9 mouse cellular contexts compared by ENCODE assay signal in genomic region chr5:137189326-137189725, GRCm38 (mm10). TPM values are rescaled to one million over a fixed set of nuclear protein-coding genes. Genes with fewer than 3 reads are reported as not detected.
DNase-seq lines count a peak whose midpoint lies in the region; ATAC-seq and TF ChIP-seq lines count a peak whose summit lies in the region.
"Had no signal": no experiment of that assay in that cellular context is flagged by ENCODE, and none has a peak within 500 bp of the region (broad histone marks: within the 10 kb centered on the region; RNA-seq: fewer than 3 reads in every experiment).

No protein-coding gene starts in this region.

- TF ChIP-seq CTCF in ES-Bruce4 (IDR thresholded peaks at IDR 0.05; ENCODE audit: low read depth, low read length), result no peak
- TF ChIP-seq CTCF in hindbrain, postnatal 0 days (IDR thresholded peaks at IDR 0.05; ENCODE audit: low read depth), result no peak
- no peak for TF ChIP-seq CTCF in stomach, postnatal 0 days (IDR thresholded peaks at IDR 0.05; ENCODE audit: low read depth)

- peak; percentile 4 to 7 for DNase-seq in cerebellum, postnatal 36 days
- peak; percentile 19 for DNase-seq in hindbrain, postnatal 0 days (ENCODE audit: low spot score)
- DNase-seq in midbrain, embryonic 11.5 days (ENCODE audit: low spot score, missing footprints), result peak; percentile 91
- DNase-seq in stomach, postnatal 0 days (ENCODE audit: low spot score), result no peak
- no peak for DNase-seq in urinary bladder, postnatal 4 days (ENCODE audit: low spot score in 2 of 2)

- no peak overlapping the region for H3K27ac ChIP-seq in ES-Bruce4 (ENCODE audit: insufficient read depth, low read length)
- no peak overlapping the region for H3K27ac ChIP-seq in embryonic facial prominence, embryonic 15.5 days (replicated peaks)
- 0 out of 2 replicates have a peak overlapping the region, but pooled peaks have one; percentile 11 for H3K27ac ChIP-seq in hindbrain, postnatal 0 days
- H3K27ac ChIP-seq in midbrain, embryonic 11.5 days (ENCODE audit: low read depth, low read length), result no peak overlapping the region
- H3K27ac ChIP-seq in stomach, postnatal 0 days (replicated peaks), result no peak overlapping the region
- H3K27ac ChIP-seq: macrophage had no signal

- H3K36me3 ChIP-seq in ES-Bruce4 (ENCODE audit: control insufficient read depth, insufficient read depth, low read length, poor library complexity, severe bottlenecking), result no peaks in the 10 kb centered on the region
- no peaks in the 10 kb centered on the region for H3K36me3 ChIP-seq in embryonic facial prominence, embryonic 15.5 days
- no peaks in the 10 kb centered on the region for H3K36me3 ChIP-seq in hindbrain, postnatal 0 days (ENCODE audit: insufficient read depth, low read length)
- H3K36me3 ChIP-seq in midbrain, embryonic 11.5 days (ENCODE audit: control insufficient read depth, insufficient read depth, low read length), result no peaks in the 10 kb centered on the region
- H3K36me3 ChIP-seq in stomach, postnatal 0 days (ENCODE audit: control insufficient read depth, insufficient read depth, low read length), result no peaks in the 10 kb centered on the region

- TF ChIP-seq EP300 in ES-Bruce4 (IDR thresholded peaks at IDR 0.05; ENCODE audit: insufficient read depth, low read depth, low read length), result no peak
- TF ChIP-seq EP300 in stomach, postnatal 0 days (optimal IDR thresholded peaks at IDR 0.05), result no peak

- no peaks in the 10 kb centered on the region for H3K27me3 ChIP-seq in ES-Bruce4 (ENCODE audit: control insufficient read depth, insufficient read depth, low read length, poor library complexity, severe bottlenecking)
- H3K27me3 ChIP-seq in embryonic facial prominence, embryonic 15.5 days, result peaks cover 3% of the 10 kb centered on the region
- no peaks in the 10 kb centered on the region for H3K27me3 ChIP-seq in hindbrain, postnatal 0 days (ENCODE audit: insufficient read depth, low read length)
- H3K27me3 ChIP-seq in midbrain, embryonic 11.5 days (ENCODE audit: control insufficient read depth, insufficient read depth, low read length), result no peaks in the 10 kb centered on the region
- no peaks in the 10 kb centered on the region for H3K27me3 ChIP-seq in stomach, postnatal 0 days (ENCODE audit: control insufficient read depth, insufficient read depth, low read length)

- ATAC-seq in cerebellum, adult (ENCODE audit: insufficient number of reproducible peaks, low FRiP score, low TSS enrichment), result no peak
- ATAC-seq in embryonic facial prominence, embryonic 15.5 days (ENCODE audit: insufficient number of reproducible peaks, low FRiP score, low TSS enrichment, low read depth), result no peak
- ATAC-seq in hindbrain, postnatal 0 days, result no peak
- ATAC-seq in midbrain, embryonic 11.5 days (ENCODE audit: low FRiP score), result no peak
- no peak for ATAC-seq in stomach, postnatal 0 days (ENCODE audit: low FRiP score, low TSS enrichment)

- peak overlapping the region; percentile 75 for H3K4me2 ChIP-seq in embryonic facial prominence, embryonic 15.5 days (replicated peaks)
- peak overlapping the region; percentile 71 for H3K4me2 ChIP-seq in hindbrain, postnatal 0 days (ENCODE audit: low read depth, low read length)
- H3K4me2 ChIP-seq in midbrain, embryonic 11.5 days, result peak overlapping the region; percentile 72
- peak overlapping the region; percentile 81 for H3K4me2 ChIP-seq in stomach, postnatal 0 days (replicated peaks; ENCODE audit: low read depth)

- H3K4me3 ChIP-seq in ES-Bruce4 (ENCODE audit: low read depth, low read length), result peak overlapping the region; percentile 72
- H3K4me3 ChIP-seq in embryonic facial prominence, embryonic 15.5 days (replicated peaks), result peak overlapping the region; percentile 52
- peak overlapping the region; percentile 42 for H3K4me3 ChIP-seq in hindbrain, postnatal 0 days (ENCODE audit: low read length)
- peak overlapping the region; percentile 41 for H3K4me3 ChIP-seq in midbrain, embryonic 11.5 days (ENCODE audit: low read depth, low read length)
- H3K4me3 ChIP-seq in stomach, postnatal 0 days (ENCODE audit: low read depth, low read length), result peak overlapping the region; percentile 48

- no peak for TF ChIP-seq POLR2A in ES-Bruce4 (IDR thresholded peaks at IDR 0.05; ENCODE audit: insufficient read depth, low read length)

- H3K9ac ChIP-seq in ES-Bruce4 (ENCODE audit: low read depth, poor library complexity, severe bottlenecking), result peak overlapping the region; percentile 91
- peak overlapping the region; percentile 33 for H3K9ac ChIP-seq in embryonic facial prominence, embryonic 15.5 days
- H3K9ac ChIP-seq in hindbrain, postnatal 0 days (replicated peaks; ENCODE audit: low read length), result peak overlapping the region; percentile 57
- peak overlapping the region; percentile 73 for H3K9ac ChIP-seq in midbrain, embryonic 11.5 days (ENCODE audit: low read length)
- H3K9ac ChIP-seq in stomach, postnatal 0 days (ENCODE audit: low read length), result peak overlapping the region; percentile 66

- no peaks in the 10 kb centered on the region for H3K9me3 ChIP-seq in ES-Bruce4 (replicated peaks; ENCODE audit: control insufficient read depth, insufficient read depth, low read length, poor library complexity, severe bottlenecking)
- H3K9me3 ChIP-seq in embryonic facial prominence, embryonic 15.5 days (replicated peaks), result no peaks in the 10 kb centered on the region
- no peaks in the 10 kb centered on the region for H3K9me3 ChIP-seq in hindbrain, postnatal 0 days (ENCODE audit: low read length)
- no peaks in the 10 kb centered on the region; the same call in 1 of the 2 replicates for H3K9me3 ChIP-seq in midbrain, embryonic 11.5 days (ENCODE audit: control insufficient read depth, low read length)
- H3K9me3 ChIP-seq in stomach, postnatal 0 days (ENCODE audit: control insufficient read depth, low read length), result no peaks in the 10 kb centered on the region

- WGBS in embryonic facial prominence, embryonic 15.5 days, result under 1% methylated on average over 34 of the region's 34 CpGs
- WGBS in hindbrain, postnatal 0 days, result 3% methylated on average over 29 of the region's 34 CpGs
- WGBS in midbrain, embryonic 11.5 days, result 6% methylated on average over 34 of the region's 34 CpGs
- WGBS in stomach, postnatal 0 days, result 3% methylated on average over 34 of the region's 34 CpGs

- H3K4me1 ChIP-seq in ES-Bruce4 (ENCODE audit: control insufficient read depth, insufficient read depth, low read length), result no peaks in the 10 kb centered on the region
- H3K4me1 ChIP-seq in embryonic facial prominence, embryonic 15.5 days, result no peaks in the 10 kb centered on the region
- H3K4me1 ChIP-seq in hindbrain, postnatal 0 days (ENCODE audit: insufficient read depth, low read length), result no peaks in the 10 kb centered on the region
- H3K4me1 ChIP-seq in midbrain, embryonic 11.5 days (ENCODE audit: control insufficient read depth, insufficient read depth, low read length), result no peaks in the 10 kb centered on the region
- no peaks in the 10 kb centered on the region for H3K4me1 ChIP-seq in stomach, postnatal 0 days (replicated peaks; ENCODE audit: control insufficient read depth, insufficient read depth)

RNA-seq across cellular contexts. Expression of gene Muc3a, which starts 22.9 kb away (rescaled TPM):
- 2.2 and 2.5 TPM in 2 replicates for polyA plus RNA-seq in ES-Bruce4 (2011; ENCODE audit: insufficient read depth, insufficient read length, low read depth, missing spikeins)
- 0.17 and 0.28 TPM in 2 replicates for polyA plus RNA-seq in embryonic facial prominence, embryonic 15.5 days (2015; fragmentation: Nextera tagmentation; extraction: Ambion mirVana)
- total RNA-seq in hindbrain, postnatal 0 days (2014; rRNA removed), result 0.93 TPM in 1 of 2 replicates, not detected in the other
- 0.49 and 0.61 TPM in 2 replicates for polyA plus RNA-seq in hindbrain, postnatal 0 days (2015; fragmentation: Nextera tagmentation; extraction: Ambion mirVana)
- polyA plus RNA-seq in midbrain, embryonic 11.5 days (2014; fragmentation: Nextera tagmentation; extraction: Ambion mirVana), result not detected in 2 replicates
- 0.05 and 0.10 TPM in 2 replicates for polyA plus RNA-seq in stomach, postnatal 0 days (2015; fragmentation: Nextera tagmentation; extraction: Ambion mirVana)
- polyA plus RNA-seq: macrophage had no signal

RNA-seq across cellular contexts. Expression of gene Muc3, which starts 40.2 kb away (rescaled TPM):
- polyA plus RNA-seq in ES-Bruce4 (2011; ENCODE audit: insufficient read depth, insufficient read length, low read depth, missing spikeins), result not detected in 2 replicates
- polyA plus RNA-seq in embryonic facial prominence, embryonic 15.5 days (2015; fragmentation: Nextera tagmentation; extraction: Ambion mirVana), result 0.09 TPM in 1 of 2 replicates, not detected in the other
- not detected in 2 replicates for total RNA-seq in hindbrain, postnatal 0 days (2014; rRNA removed)
- polyA plus RNA-seq in hindbrain, postnatal 0 days (2015; fragmentation: Nextera tagmentation; extraction: Ambion mirVana), result not detected in 2 replicates
- not detected in 2 replicates for polyA plus RNA-seq in midbrain, embryonic 11.5 days (2014; fragmentation: Nextera tagmentation; extraction: Ambion mirVana)
- 0.68 and 0.75 TPM in 2 replicates for polyA plus RNA-seq in stomach, postnatal 0 days (2015; fragmentation: Nextera tagmentation; extraction: Ambion mirVana)
- polyA plus RNA-seq: macrophage had no signal

Comparison
In these comparisons a context has a peak if more than half of its experiments do, and no peak if none do; other contexts are left out.
1. DNase-seq: peak in cerebellum, postnatal 36 days (2 of 2), hindbrain, postnatal 0 days (single experiment) and midbrain, embryonic 11.5 days (single experiment); none in stomach, postnatal 0 days (single experiment) and urinary bladder, postnatal 4 days (0 of 2).
2. H3K9ac ChIP-seq: peak in every context shown above with its lines; median percentile 91 in ES-Bruce4; 73 in midbrain, embryonic 11.5 days; 66 in stomach, postnatal 0 days; 57 in hindbrain, postnatal 0 days; 33 in embryonic facial prominence, embryonic 15.5 days.
3. Peak in every context shown above with its lines, with median percentiles within 50 percentile points of each other: H3K4me3 ChIP-seq and H3K4me2 ChIP-seq.